Mouse (Mus musculus) adrenal gland (tissue): ENCODE data around the gene Doc2b.

Experiments
- intact Hi-C: fragments of 180-260 bp; cut with DNase I; formaldehyde crosslinking; loops from one replicate; pipeline ENCODE4 v1.15.1; 2025
- long read RNA-seq, 2 experiments: library from polyadenylated mRNA; unstranded; transcript quantifications; one replicate each; pipeline ENCODE4 v2.0.0; 2020; ENCODE audit warnings: borderline replicate concordance in 1 of 2; ENCODE audit not compliant: insufficient replicate concordance in 1 of 2

The Doc2b gene
- long read RNA-seq, experiment 1, partial matches to known transcripts = 0 of 3 reads
- long read RNA-seq, experiment 1, other reads (novel, unspliced or antisense) = 3 of 3 reads
- long read RNA-seq, experiment 2, partial matches to known transcripts = 1 of 6 reads
- long read RNA-seq, experiment 2, other reads (novel, unspliced or antisense) = 5 of 6 reads

GRCm38 (mm10) chr11:75796029-75796445 is at the start of gene Doc2b:
Gene Doc2b, minus strand, starts transcription at chr11:75796049.
- intact Hi-C loops = no loop called here

GRCm38 (mm10) chr11:75842904-75843619 is 47.2 kb upstream of the Doc2b start:
- intact Hi-C loops = no loop called here

- intact Hi-C loops = no loop called here
Observed at GRCm38 (mm10) chr11:75841503-75841902, 45.7 kb upstream of the Doc2b start.

GRCm38 (mm10) chr11:75839536-75840430 is 43.9 kb upstream of the Doc2b start:
- intact Hi-C loops = no loop called here

GRCm38 (mm10) chr11:75838861-75839426 is 43.1 kb upstream of the Doc2b start:
- intact Hi-C loops = no loop called here

- intact Hi-C loops = no loop called here
Observed at GRCm38 (mm10) chr11:75836240-75836610, 40.4 kb upstream of the Doc2b start.

GRCm38 (mm10) chr11:75835587-75836239 is 39.9 kb upstream of the Doc2b start:
- intact Hi-C loops = no loop called here

- intact Hi-C loops = no loop called here
Observed at GRCm38 (mm10) chr11:75833081-75833480, 37.2 kb upstream of the Doc2b start.

- intact Hi-C loops = no loop called here
Observed at GRCm38 (mm10) chr11:75830386-75830785, 34.5 kb upstream of the Doc2b start.

- intact Hi-C loops = no loop called here
Observed at GRCm38 (mm10) chr11:75827414-75827813, 31.6 kb upstream of the Doc2b start.

GRCm38 (mm10) chr11:75823506-75823905 is 27.7 kb upstream of the Doc2b start:
- intact Hi-C loops = no loop called here

GRCm38 (mm10) chr11:75813085-75813484 is 17.2 kb upstream of the Doc2b start:
- intact Hi-C loops = no loop called here

- intact Hi-C loops = no loop called here
Observed at GRCm38 (mm10) chr11:75811900-75812299, 16.1 kb upstream of the Doc2b start.

GRCm38 (mm10) chr11:75810526-75810925 is 14.7 kb upstream of the Doc2b start:
- intact Hi-C loops = no loop called here

- intact Hi-C loops = no loop called here
Observed at GRCm38 (mm10) chr11:75807486-75807885, 11.6 kb upstream of the Doc2b start.

GRCm38 (mm10) chr11:75801771-75802550 is 6.1 kb upstream of the Doc2b start:
- intact Hi-C loops = no loop called here

GRCm38 (mm10) chr11:75801369-75801768 is 5.5 kb upstream of the Doc2b start:
- intact Hi-C loops = no loop called here

GRCm38 (mm10) chr11:75796536-75797246 is 842 bp upstream of the Doc2b start:
- intact Hi-C loops = no loop called here

- intact Hi-C loops = no loop called here
Observed at GRCm38 (mm10) chr11:75795321-75795636, 570 bp downstream of the Doc2b start.
